Mouse (Mus musculus) megakaryocyte, embryonic 14.5 days (primary cell): Measurements from ENCODE around the gene Dsn1.

Source experiments
- FLI1 ChIP-seq: IDR thresholded peaks from 2 replicates; pipeline ENCODE4 v1.6.1; 2012; ENCODE audit warnings: low read length, inconsistent platforms, mixed read lengths
- GATA1 ChIP-seq: IDR thresholded peaks from 3 replicates; pipeline ENCODE4 v1.6.1; 2012; ENCODE audit warnings: mixed read lengths, low read length, inconsistent platforms, borderline replicate concordance

DNA sequence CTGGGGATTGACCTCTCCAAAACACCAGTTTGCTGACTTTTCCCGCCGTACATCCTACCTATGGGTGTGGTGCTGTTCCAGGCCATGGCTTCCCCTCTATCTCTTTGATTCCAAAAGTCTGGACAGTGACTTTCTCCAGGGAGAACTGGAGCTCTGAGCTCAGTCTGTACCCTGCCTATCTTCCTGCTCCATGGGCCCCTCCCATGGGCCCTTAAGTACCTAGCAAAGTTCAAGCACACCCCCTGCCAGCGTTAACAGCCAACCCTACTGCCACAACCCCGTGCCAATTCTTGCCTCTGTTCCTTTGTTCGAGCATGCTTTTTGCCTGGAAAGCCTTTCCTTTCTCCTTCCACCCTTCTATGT, 261 bp upstream of the Dsn1 start:
- TF ChIP-seq GATA1 = no peak
- no peak for TF ChIP-seq FLI1
